ENCODE assay signal across 14 mouse cellular contexts in genomic region chr13:70798396-70798795, GRCm38 (mm10). TPM values are rescaled to one million over a fixed set of nuclear protein-coding genes. Genes with fewer than 3 reads are reported as not detected.
DNase-seq lines count a peak whose midpoint lies in the region; ATAC-seq and TF ChIP-seq lines count a peak whose summit lies in the region.
"Had no signal": no experiment of that assay in that cellular context is flagged by ENCODE, and none has a peak within 500 bp of the region (broad histone marks: within the 10 kb centered on the region; RNA-seq: fewer than 3 reads in every experiment).

No protein-coding gene starts in this region.

- peaks cover 4% of the 10 kb centered on the region; the same call in 1 of the 2 replicates for H3K4me1 ChIP-seq in kidney, postnatal 0 days (replicated peaks; ENCODE audit: insufficient read depth, low read length)
- H3K4me1 ChIP-seq: liver, embryonic 12.5 days had no signal

- no peaks in the 10 kb centered on the region for H3K36me3 ChIP-seq in kidney, postnatal 0 days (ENCODE audit: insufficient read depth, low read length)
- H3K36me3 ChIP-seq: liver, embryonic 12.5 days had no signal

- no peak for TF ChIP-seq CTCF in kidney, postnatal 0 days (IDR thresholded peaks at IDR 0.05; ENCODE audit: low read depth)

- H3K4me3 ChIP-seq in kidney, postnatal 0 days (replicated peaks; ENCODE audit: low read depth, low read length), result no peak overlapping the region
- H3K4me3 ChIP-seq: liver, embryonic 12.5 days had no signal

- 44% methylated on average over 5 of the region's 5 CpGs for WGBS in kidney, postnatal 0 days

- no peak for ATAC-seq in kidney, postnatal 0 days (replicated peaks; ENCODE audit: low FRiP score, low read depth)
- ATAC-seq in activated CD4-positive, CD25-positive, alpha-beta regulatory T cell, adult 4 months, result no peak
- ATAC-seq: liver, embryonic 12.5 days had no signal

- no peaks in the 10 kb centered on the region for H3K9me3 ChIP-seq in kidney, postnatal 0 days (replicated peaks; ENCODE audit: low read length)
- H3K9me3 ChIP-seq: liver, embryonic 12.5 days had no signal

- H3K9ac ChIP-seq in kidney, postnatal 0 days (ENCODE audit: low read depth, low read length), result no peak overlapping the region
- H3K9ac ChIP-seq: liver, embryonic 12.5 days had no signal

- no peak overlapping the region for H3K4me2 ChIP-seq in kidney, postnatal 0 days (ENCODE audit: low read length)
- H3K4me2 ChIP-seq: liver, embryonic 12.5 days had no signal

- H3K27me3 ChIP-seq in kidney, postnatal 0 days (ENCODE audit: insufficient read depth, low read length), result no peaks in the 10 kb centered on the region
- H3K27me3 ChIP-seq: liver, embryonic 12.5 days had no signal

- no peak overlapping the region for H3K27ac ChIP-seq in kidney, postnatal 0 days
- H3K27ac ChIP-seq: liver, embryonic 12.5 days; macrophage; stomach, postnatal 0 days had no signal

- DNase-seq in cerebellum, postnatal 10 days, result peak; percentile 16 to 19
- DNase-seq in cerebellum, adult 8-10 months, result no peak
- DNase-seq in kidney, postnatal 0 days (ENCODE audit: low spot score), result peak; percentile 27
- DNase-seq in kidney, postnatal 14 days, result no peak
- peak; percentile 16 to 33 for DNase-seq in layer of hippocampus, postnatal 36 days
- DNase-seq in right cerebral cortex, postnatal 4 days, result peak; percentile 10
- no peak for DNase-seq in adrenal gland, postnatal 36 days
- DNase-seq: cerebellum, adult 11-12 months; heart, postnatal 36 days; kidney, postnatal 25 days had no signal

RNA-seq across cellular contexts. Expression of gene Adamts16, which starts 43.2 kb away (rescaled TPM):
- 11.8 and 13.8 TPM in 2 replicates for polyA plus RNA-seq in kidney, postnatal 0 days (2015; fragmentation: Nextera tagmentation; extraction: Ambion mirVana)
- 1 to 10 TPM; 1.9 to 2.2 TPM for total RNA-seq in layer of hippocampus, postnatal 36 days (2021)
- total RNA-seq in adrenal gland, postnatal 36 days (2021), result 1 to 10 TPM; 1.0 to 2.1 TPM
- polyA plus RNA-seq in activated CD4-positive, CD25-positive, alpha-beta regulatory T cell, adult 4 months (2017; shearing (Covaris generic)), result under 1 TPM in 1 of 2 experiments, not detected in 1; 0.17 TPM
- total RNA-seq: heart, postnatal 36 days had no signal
- polyA plus RNA-seq: liver, embryonic 12.5 days; macrophage had no signal

Comparison
In these comparisons a context has a peak if more than half of its experiments do, and no peak if none do; other contexts are left out.
1. DNase-seq: peak in cerebellum, postnatal 10 days (2 of 2), kidney, postnatal 0 days (single experiment), layer of hippocampus, postnatal 36 days (2 of 2) and right cerebral cortex, postnatal 4 days (single experiment); none in cerebellum, adult 8-10 months (single experiment), kidney, postnatal 14 days (single experiment) and adrenal gland, postnatal 36 days (0 of 2).